Mouse (Mus musculus): ENCODE measurements around the gene Lrfn3. TPM values are rescaled to one million over a fixed set of nuclear protein-coding genes. Genes with fewer than 3 reads are reported as not detected.

Gene Lrfn3
- polyA plus RNA-seq (2012; rRNA removed; ENCODE audit: low replicate concordance) = 27.9 and 30.8 TPM in 2 replicates

GRCm38 (mm10) chr7:30362652-30363343 lies at the start of gene Lrfn3:
Lrfn3 (minus strand) TSS chr7:30362772.

GRCm38 (mm10) chr7:30323795-30324194 lies 38.8 kb downstream of the Lrfn3 start, which contains the start of gene Sdhaf1:
Sdhaf1 (minus strand) TSS chr7:30323895.

GRCm38 (mm10) chr7:30321539-30322284 lies 40.9 kb downstream of the Lrfn3 start, which contains the start of gene E130208F15Rik:
E130208F15Rik (plus strand) TSS chr7:30321740.

GRCm38 (mm10) chr7:30314721-30315155 lies 47.8 kb downstream of the Lrfn3 start, which contains the start of gene Syne4:
Syne4 (plus strand) TSS chr7:30314807.

GRCm38 (mm10) chr7:30308076-30309005 lies 54.2 kb downstream of the Lrfn3 start, which contains the start of gene Alkbh6:
Alkbh6 (plus strand) TSS chr7:30308717.

Other genes starting within 250 kb of the Lrfn3 start
- 0.23 TPM in 1 of 2 replicates, not detected in the other for gene Zfp382, start 240.8 kb downstream of the Lrfn3 start, polyA plus RNA-seq (2012; rRNA removed; ENCODE audit: low replicate concordance)
- gene Zfp146, start 193.0 kb downstream of the Lrfn3 start, polyA plus RNA-seq (2012; rRNA removed; ENCODE audit: low replicate concordance) = 1.4 and 1.6 TPM in 2 replicates
- gene Cox7a1, start 178.6 kb downstream of the Lrfn3 start, polyA plus RNA-seq (2012; rRNA removed; ENCODE audit: low replicate concordance) = 40.1 and 164 TPM in 2 replicates
- gene Capns1, start 164.0 kb downstream of the Lrfn3 start, polyA plus RNA-seq (2012; rRNA removed; ENCODE audit: low replicate concordance) = 492 and 665 TPM in 2 replicates
- 76.0 and 78.7 TPM in 2 replicates for gene Polr2i, start 130.8 kb downstream of the Lrfn3 start, polyA plus RNA-seq (2012; rRNA removed; ENCODE audit: low replicate concordance)
- gene Tbcb, start 130.5 kb downstream of the Lrfn3 start, polyA plus RNA-seq (2012; rRNA removed; ENCODE audit: low replicate concordance) = 23.6 and 33.8 TPM in 2 replicates
- not detected in 2 replicates for gene Ovol3, start 127.0 kb downstream of the Lrfn3 start, polyA plus RNA-seq (2012; rRNA removed; ENCODE audit: low replicate concordance)
- 0.14 TPM in 1 of 2 replicates, not detected in the other for gene Thap8, start 82.7 kb downstream of the Lrfn3 start, polyA plus RNA-seq (2012; rRNA removed; ENCODE audit: low replicate concordance)
- gene Wdr62, start 82.4 kb downstream of the Lrfn3 start, polyA plus RNA-seq (2012; rRNA removed; ENCODE audit: low replicate concordance) = 13.0 and 14.3 TPM in 2 replicates
- 3.8 and 4.8 TPM in 2 replicates for gene Clip3, start 71.0 kb downstream of the Lrfn3 start, polyA plus RNA-seq (2012; rRNA removed; ENCODE audit: low replicate concordance)
- gene Alkbh6, start 54.1 kb downstream of the Lrfn3 start, polyA plus RNA-seq (2012; rRNA removed; ENCODE audit: low replicate concordance) = 154 and 160 TPM in 2 replicates
- 9.8 and 29.1 TPM in 2 replicates for gene Syne4, start 48.0 kb downstream of the Lrfn3 start, polyA plus RNA-seq (2012; rRNA removed; ENCODE audit: low replicate concordance)
- gene E130208F15Rik, start 41.0 kb downstream of the Lrfn3 start, polyA plus RNA-seq (2012; rRNA removed; ENCODE audit: low replicate concordance) = 1.2 and 2.4 TPM in 2 replicates
- gene Sdhaf1, start 38.9 kb downstream of the Lrfn3 start, polyA plus RNA-seq (2012; rRNA removed; ENCODE audit: low replicate concordance) = 32.9 and 60.3 TPM in 2 replicates
- 49.1 and 124 TPM in 2 replicates for gene Tyrobp, start 51.0 kb upstream of the Lrfn3 start, polyA plus RNA-seq (2012; rRNA removed; ENCODE audit: low replicate concordance)
- gene Hcst, start 57.1 kb upstream of the Lrfn3 start, polyA plus RNA-seq (2012; rRNA removed; ENCODE audit: low replicate concordance) = 11.5 and 53.7 TPM in 2 replicates
- 5.3 and 8.6 TPM in 2 replicates for gene Nfkbid, start 59.0 kb upstream of the Lrfn3 start, polyA plus RNA-seq (2012; rRNA removed; ENCODE audit: low replicate concordance)
- gene Aplp1, start 82.8 kb upstream of the Lrfn3 start, polyA plus RNA-seq (2012; rRNA removed; ENCODE audit: low replicate concordance) = 24.5 and 168 TPM in 2 replicates
- 0.39 TPM in 1 of 2 replicates, not detected in the other for gene Kirrel2, start 94.9 kb upstream of the Lrfn3 start, polyA plus RNA-seq (2012; rRNA removed; ENCODE audit: low replicate concordance)
- 2.5 TPM in 1 of 2 replicates, not detected in the other for gene Nphs1, start 95.5 kb upstream of the Lrfn3 start, polyA plus RNA-seq (2012; rRNA removed; ENCODE audit: low replicate concordance)
- 2.3 and 37.6 TPM in 2 replicates for gene Prodh2, start 130.8 kb upstream of the Lrfn3 start, polyA plus RNA-seq (2012; rRNA removed; ENCODE audit: low replicate concordance)
- 10.8 and 15.1 TPM in 2 replicates for gene Arhgap33, start 172.3 kb upstream of the Lrfn3 start, polyA plus RNA-seq (2012; rRNA removed; ENCODE audit: low replicate concordance)
- gene Hspb6, start 189.4 kb upstream of the Lrfn3 start, polyA plus RNA-seq (2012; rRNA removed; ENCODE audit: low replicate concordance) = 56.3 and 114 TPM in 2 replicates
- 3.6 and 5.5 TPM in 2 replicates for gene Proser3, start 189.5 kb upstream of the Lrfn3 start, polyA plus RNA-seq (2012; rRNA removed; ENCODE audit: low replicate concordance)
- gene Lin37, start 197.1 kb upstream of the Lrfn3 start, polyA plus RNA-seq (2012; rRNA removed; ENCODE audit: low replicate concordance) = 28.6 and 40.9 TPM in 2 replicates
- 56.6 and 64.2 TPM in 2 replicates for gene U2af1l4, start 200.5 kb upstream of the Lrfn3 start, polyA plus RNA-seq (2012; rRNA removed; ENCODE audit: low replicate concordance)
- 0.55 and 1.2 TPM in 2 replicates for gene Gm49396, start 200.6 kb upstream of the Lrfn3 start, polyA plus RNA-seq (2012; rRNA removed; ENCODE audit: low replicate concordance)
- 105 and 155 TPM in 2 replicates for gene Psenen, start 200.9 kb upstream of the Lrfn3 start, polyA plus RNA-seq (2012; rRNA removed; ENCODE audit: low replicate concordance)
- 12.6 and 14.4 TPM in 2 replicates for gene Igflr1, start 202.7 kb upstream of the Lrfn3 start, polyA plus RNA-seq (2012; rRNA removed; ENCODE audit: low replicate concordance)
- 31.9 and 38.5 TPM in 2 replicates for gene Kmt2b, start 226.0 kb upstream of the Lrfn3 start, polyA plus RNA-seq (2012; rRNA removed; ENCODE audit: low replicate concordance)
- 2.3 and 3.2 TPM in 2 replicates for gene Zbtb32, start 236.1 kb upstream of the Lrfn3 start, polyA plus RNA-seq (2012; rRNA removed; ENCODE audit: low replicate concordance)